Mouse (Mus musculus) kidney, embryonic 16.5 days (tissue): ENCODE results near the gene Muc15. TPM values are rescaled to one million over a fixed set of nuclear protein-coding genes. Genes with fewer than 3 reads are reported as not detected.

Source experiments
- ATAC-seq: fragments of 200-750 bp; cut with Nextera tagmentation; 2 replicates; pipeline ENCODE4 v1.8.0; 2017; ENCODE audit warnings: moderate TSS enrichment; ENCODE audit not compliant: low FRiP score, low TSS enrichment
- H3K27ac ChIP-seq: fragments of 300-500 bp; sonication (generic); 2 replicates; pipeline ENCODE4 v1.5.1; 2014; ENCODE audit warnings: low read length
- H3K27me3 ChIP-seq: fragments of 300-500 bp; sonication (generic); 2 replicates; pipeline ENCODE4 v1.6.1; 2014; ENCODE audit warnings: low read length, control low read depth, mixed read lengths; ENCODE audit not compliant: insufficient read depth
- H3K36me3 ChIP-seq: fragments of 300-500 bp; sonication (generic); 2 replicates; pipeline ENCODE4 v1.6.1; 2014; ENCODE audit warnings: low read length, control low read depth, mixed read lengths; ENCODE audit not compliant: insufficient read depth
- H3K4me1 ChIP-seq: fragments of 300-500 bp; sonication (generic); 2 replicates; pipeline ENCODE4 v1.6.1; 2014; ENCODE audit warnings: low read length, control low read depth, mixed read lengths; ENCODE audit not compliant: insufficient read depth
- H3K4me2 ChIP-seq: fragments of 300-500 bp; sonication (generic); replicated peaks from 2 replicates; pipeline ENCODE4 v1.6.1; 2014; ENCODE audit warnings: low read depth, low read length
- H3K4me3 ChIP-seq: fragments of 300-500 bp; sonication (generic); 2 replicates; pipeline ENCODE4 v1.5.1; 2014; ENCODE audit warnings: mild to moderate bottlenecking, low read length
- H3K9ac ChIP-seq: fragments of 300-500 bp; sonication (generic); replicated peaks from 2 replicates; pipeline ENCODE4 v1.6.1; 2014; ENCODE audit warnings: low read length
- H3K9me3 ChIP-seq: fragments of 300-500 bp; sonication (generic); 2 replicates; pipeline ENCODE4 v1.6.1; 2016; ENCODE audit warnings: low read length, control low read depth
- WGBS: fragments of 180-500 bp; shearing (Covaris S2); extraction: QIAGEN DNeasy Blood & Tissue Kit; methylation state at CpG from one replicate; pipeline ENCODE4 v1.1.7; 2014; 5-methylcytosine and 5-hydroxymethylcytosine counted together
- polyA plus RNA-seq: library from polyadenylated mRNA; unstranded; fragments of >200 nt; fragmentation: Nextera tagmentation; extraction: Ambion mirVana; gene quantifications from 2 replicates; pipeline ENCODE4 v1.2.1, GENCODE M21; 2015

Gene Muc15
- polyA plus RNA-seq, 1 experiment from 2014 or later, result not detected

- H3K4me3 ChIP-seq, result no peak overlapping the region
- ATAC-seq, result no peak
- H3K27me3 ChIP-seq, result no peaks in the 10 kb centered on the region
- no peak overlapping the region for H3K9ac ChIP-seq
- H3K27ac ChIP-seq, result no peak overlapping the region
- H3K4me2 ChIP-seq, result no peak overlapping the region
- H3K4me1 ChIP-seq, result no peaks in the 10 kb centered on the region
- H3K36me3 ChIP-seq, result no peaks in the 10 kb centered on the region
- WGBS, result 76% methylated on average over 2 of the region's 2 CpGs
- no peaks in the 10 kb centered on the region for H3K9me3 ChIP-seq
These were observed 36.4 kb downstream of the Muc15 start for GRCm38 (mm10) chr2:110757556-110757955.

- Histone ChIP-seq H3K27me3 (no peaks in the 10 kb centered on the region), H3K9ac (no peak overlapping the region), H3K27ac (no peak overlapping the region), H3K36me3 (no peaks in the 10 kb centered on the region), H3K4me3 (no peak overlapping the region), H3K4me1 (no peaks in the 10 kb centered on the region), H3K9me3 (no peaks in the 10 kb centered on the region), H3K4me2 (no peak overlapping the region)
- 89% methylated on average over 2 of the region's 2 CpGs for WGBS
- ATAC-seq, result no peak
These were observed 38.3 kb downstream of the Muc15 start for GRCm38 (mm10) chr2:110759434-110759833.

- H3K27ac ChIP-seq, result no peak overlapping the region
- H3K9ac ChIP-seq, result no peak overlapping the region
- H3K4me1 ChIP-seq, result no peaks in the 10 kb centered on the region
- ATAC-seq, result no peak
- no peak overlapping the region for H3K4me2 ChIP-seq
- WGBS, result 80% methylated on average over 3 of the region's 3 CpGs
- no peaks in the 10 kb centered on the region for H3K27me3 ChIP-seq
- no peaks in the 10 kb centered on the region for H3K9me3 ChIP-seq
- no peaks in the 10 kb centered on the region for H3K36me3 ChIP-seq
- no peak overlapping the region for H3K4me3 ChIP-seq
These were observed 66.3 kb downstream of the Muc15 start for GRCm38 (mm10) chr2:110787396-110787795.

Other genes starting within 250 kb of the Muc15 start
- 3.7 TPM in 2 replicates for gene Slc5a12, start 124.0 kb upstream of the Muc15 start, polyA plus RNA-seq
- 0.50 and 0.55 TPM in 2 replicates for gene Ano3, start 229.6 kb downstream of the Muc15 start, polyA plus RNA-seq